Mouse (Mus musculus) heart, embryonic 16.5 days (tissue): ENCODE results near the gene Plekhm2. TPM values are rescaled to one million over a fixed set of nuclear protein-coding genes. Genes with fewer than 3 reads are reported as not detected.

Experiments
- ATAC-seq: fragments of 200-750 bp; cut with Nextera tagmentation; replicated peaks from 2 replicates; pipeline ENCODE4 v1.8.0; 2017; ENCODE audit warnings: moderate number of reproducible peaks; ENCODE audit not compliant: insufficient read depth, low FRiP score; ENCODE audit errors: extremely low read depth
- H3K27ac ChIP-seq: fragments of 300-500 bp; sonication (generic); 2 replicates; pipeline ENCODE4 v1.5.1; 2014; ENCODE audit warnings: mild to moderate bottlenecking, low read length, control low read depth, moderate library complexity
- H3K27me3 ChIP-seq: fragments of 300-500 bp; sonication (generic); 2 replicates; pipeline ENCODE4 v1.6.1; 2014; ENCODE audit warnings: low read length, mixed read lengths; ENCODE audit not compliant: control insufficient read depth, insufficient read depth
- H3K36me3 ChIP-seq: fragments of 300-500 bp; sonication (generic); 2 replicates; pipeline ENCODE4 v1.6.1; 2014; ENCODE audit not compliant: control insufficient read depth, insufficient read depth
- H3K4me1 ChIP-seq: fragments of 300-500 bp; sonication (generic); 2 replicates; pipeline ENCODE4 v1.6.1; 2014; ENCODE audit warnings: low read length, mixed read lengths; ENCODE audit not compliant: control insufficient read depth, insufficient read depth
- H3K4me2 ChIP-seq: fragments of 300-500 bp; sonication (generic); 2 replicates; pipeline ENCODE4 v1.6.1; 2014; ENCODE audit warnings: low read depth, mild to moderate bottlenecking, control low read depth, low read length
- H3K4me3 ChIP-seq: fragments of 300-500 bp; sonication (generic); 2 replicates; pipeline ENCODE4 v1.5.1; 2014; ENCODE audit warnings: mild to moderate bottlenecking, control low read depth, low read length
- H3K9ac ChIP-seq: fragments of 300-500 bp; sonication (generic); 2 replicates; pipeline ENCODE4 v1.6.1; 2014; ENCODE audit warnings: low read length, control low read depth
- H3K9me3 ChIP-seq: fragments of 300-500 bp; sonication (generic); replicated peaks from 2 replicates; pipeline ENCODE4 v1.6.1; 2016; ENCODE audit warnings: low read length; ENCODE audit not compliant: control insufficient read depth
- whole genome bisulfite sequencing: fragments of 180-500 bp; shearing (Covaris S2); extraction: QIAGEN DNeasy Blood & Tissue Kit; methylation state at CpG from one replicate; pipeline ENCODE4 v1.1.7; 2014; 5-methylcytosine and 5-hydroxymethylcytosine counted together
- polyA plus RNA-seq: library from polyadenylated mRNA; unstranded; fragments of >200 nt; fragmentation: Nextera tagmentation; extraction: Ambion mirVana; gene quantifications from 2 replicates; pipeline ENCODE4 v1.2.1, GENCODE M21; 2015

Gene Plekhm2
- polyA plus RNA-seq, 1 experiment from 2014 or later, result 4.9 TPM

GRCm38 (mm10) chr4:141599251-141600141 lies 65.2 kb downstream of the Plekhm2 start:
- WGBS, result under 1% methylated on average over 49 of the region's 57 CpGs

GRCm38 (mm10) chr4:141598894-141599250 lies 65.8 kb downstream of the Plekhm2 start:
- Histone ChIP-seq H3K9me3 (no peaks in the 10 kb centered on the region), H3K9ac (peak overlapping the region; percentile 86), H3K27ac (peak overlapping the region; percentile 69), H3K27me3 (no peaks in the 10 kb centered on the region; the same call in 1 of the 2 replicates), H3K4me2 (peak overlapping the region; percentile 85), H3K4me1 (peaks cover 37% of the 10 kb centered on the region), H3K36me3 (peaks cover 13% of the 10 kb centered on the region), H3K4me3 (peak overlapping the region; percentile 75)
- WGBS, result 4% methylated on average over 9 of the region's 9 CpGs
- ATAC-seq, result no peak

More at GRCm38 (mm10) chr4:141599251-141600141, 65.2 kb downstream of the Plekhm2 start:
- H3K4me2 ChIP-seq, result peak overlapping the region; percentile 85
- ATAC-seq, result no peak; the same call in 1 of the 2 replicates
- H3K27me3 ChIP-seq, result no peaks in the 10 kb centered on the region; the same call in 1 of the 2 replicates
- peak overlapping the region; percentile 86 for H3K9ac ChIP-seq
- H3K9me3 ChIP-seq, result no peaks in the 10 kb centered on the region
- peak overlapping the region; percentile 69 for H3K27ac ChIP-seq
- peaks cover 43% of the 10 kb centered on the region for H3K4me1 ChIP-seq
- H3K4me3 ChIP-seq, result peak overlapping the region; percentile 75
- peaks cover 7% of the 10 kb centered on the region for H3K36me3 ChIP-seq

GRCm38 (mm10) chr4:141598199-141598893 lies 66.4 kb downstream of the Plekhm2 start:
- H3K4me2 ChIP-seq, result peak overlapping the region; percentile 85
- peak overlapping the region; percentile 75 for H3K4me3 ChIP-seq
- WGBS, result 2% methylated on average over 19 of the region's 19 CpGs
- peaks cover 14% of the 10 kb centered on the region for H3K36me3 ChIP-seq
- H3K9ac ChIP-seq, result peak overlapping the region; percentile 86
- no peaks in the 10 kb centered on the region; the same call in 1 of the 2 replicates for H3K27me3 ChIP-seq
- H3K4me1 ChIP-seq, result peaks cover 37% of the 10 kb centered on the region
- peak; percentile 37; the same call in 1 of the 2 replicates for ATAC-seq
- peak overlapping the region; percentile 69 for H3K27ac ChIP-seq
- H3K9me3 ChIP-seq, result no peaks in the 10 kb centered on the region

DNA sequence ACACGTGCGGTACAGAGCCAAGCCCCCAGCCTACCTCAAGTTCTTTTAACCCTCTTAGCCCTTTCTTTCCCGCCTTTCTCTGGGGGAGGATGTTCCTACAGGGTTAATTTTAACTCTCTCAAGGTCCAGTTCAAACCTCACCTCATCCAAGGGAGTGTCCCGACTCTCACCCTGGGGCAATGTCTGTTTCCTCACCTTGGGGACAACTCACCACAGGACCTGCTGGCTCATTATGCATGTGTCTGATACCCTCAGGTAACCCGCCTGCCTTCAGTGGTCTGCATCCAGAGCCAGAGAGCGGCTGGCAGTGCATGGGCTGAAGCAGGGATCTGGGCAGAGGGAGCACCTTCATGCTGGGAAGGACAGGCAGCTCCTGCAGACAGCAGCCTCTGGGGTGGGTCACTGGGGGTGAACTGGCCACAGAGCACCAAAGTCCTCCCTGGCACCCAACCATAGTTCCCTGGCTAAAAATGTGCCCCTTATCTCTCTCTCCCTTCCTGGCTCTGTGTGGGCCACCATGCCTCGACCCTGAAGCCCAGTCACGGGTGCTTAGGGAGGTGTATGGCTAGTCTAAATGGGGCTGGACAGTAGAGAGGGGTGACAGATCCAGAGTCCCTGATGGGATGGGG lies 67.9 kb downstream of the Plekhm2 start:
- WGBS, result 74% methylated on average over 8 of the region's 8 CpGs
- Histone ChIP-seq H3K9ac (peak overlapping the region; percentile 41; the same call in 1 of the 2 replicates), H3K9me3 (no peaks in the 10 kb centered on the region), H3K4me1 (peaks cover 25% of the 10 kb centered on the region), H3K27ac (no peak overlapping the region), H3K4me3 (no peak overlapping the region), H3K27me3 (no peaks in the 10 kb centered on the region; the same call in 1 of the 2 replicates), H3K4me2 (no peak overlapping the region), H3K36me3 (peaks cover 21% of the 10 kb centered on the region)
- ATAC-seq, result no peak

GRCm38 (mm10) chr4:141595605-141596268 lies 69.0 kb downstream of the Plekhm2 start:
- H3K4me2 ChIP-seq, result no peak overlapping the region
- WGBS, result 75% methylated on average over 9 of the region's 9 CpGs
- no peak overlapping the region for H3K27ac ChIP-seq
- ATAC-seq, result no peak
- peaks cover 3% of the 10 kb centered on the region for H3K9me3 ChIP-seq
- no peaks in the 10 kb centered on the region; the same call in 1 of the 2 replicates for H3K27me3 ChIP-seq
- peaks cover 27% of the 10 kb centered on the region for H3K36me3 ChIP-seq
- H3K4me1 ChIP-seq, result peaks cover 17% of the 10 kb centered on the region
- H3K4me3 ChIP-seq, result no peak overlapping the region
- no peak overlapping the region for H3K9ac ChIP-seq

GRCm38 (mm10) chr4:141595138-141595537 lies 69.6 kb downstream of the Plekhm2 start:
- Histone ChIP-seq H3K27me3 (no peaks in the 10 kb centered on the region; the same call in 1 of the 2 replicates), H3K4me3 (no peak overlapping the region), H3K4me1 (peaks cover 11% of the 10 kb centered on the region), H3K9ac (no peak overlapping the region), H3K27ac (no peak overlapping the region), H3K4me2 (no peak overlapping the region), H3K36me3 (peaks cover 27% of the 10 kb centered on the region), H3K9me3 (peaks cover 3% of the 10 kb centered on the region)
- no peak for ATAC-seq
- 91% methylated on average over 11 of the region's 11 CpGs for WGBS

GRCm38 (mm10) chr4:141591547-141591946 lies 73.2 kb downstream of the Plekhm2 start:
- H3K4me2 ChIP-seq, result no peak overlapping the region
- H3K9ac ChIP-seq, result no peak overlapping the region
- no peak overlapping the region for H3K27ac ChIP-seq
- H3K27me3 ChIP-seq, result no peaks in the 10 kb centered on the region
- no peak overlapping the region for H3K4me3 ChIP-seq
- WGBS, result 18% methylated on average over 3 of the region's 3 CpGs
- peaks cover 40% of the 10 kb centered on the region for H3K36me3 ChIP-seq
- H3K9me3 ChIP-seq, result peaks cover 3% of the 10 kb centered on the region
- no peak for ATAC-seq
- no peaks in the 10 kb centered on the region for H3K4me1 ChIP-seq

DNA sequence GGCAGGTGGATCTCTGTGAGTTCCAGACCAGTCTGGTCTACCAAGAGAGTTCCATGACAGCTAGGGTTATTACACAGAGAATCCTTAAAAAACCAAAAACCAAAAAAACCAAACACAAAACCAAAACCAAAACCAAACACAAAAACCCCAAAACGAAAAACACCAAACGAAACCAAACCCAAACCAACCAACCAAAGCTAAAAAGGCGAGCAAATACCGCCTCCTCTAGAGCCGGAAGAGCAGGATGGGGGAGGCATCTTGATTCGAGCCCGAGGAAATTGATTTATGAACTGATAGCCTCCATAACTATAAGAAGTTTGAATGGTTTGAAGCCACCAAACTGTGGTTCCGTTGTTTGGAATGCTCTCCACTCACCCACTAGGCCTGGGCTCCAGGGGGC lies 80.8 kb downstream of the Plekhm2 start:
- WGBS, result 91% methylated on average over 8 of the region's 8 CpGs
- peaks cover 25% of the 10 kb centered on the region for H3K36me3 ChIP-seq

More for the DNA sequence above, 80.8 kb downstream of the Plekhm2 start:
- Histone ChIP-seq H3K9ac (no peak overlapping the region), H3K4me1 (no peaks in the 10 kb centered on the region), H3K9me3 (no peaks in the 10 kb centered on the region), H3K27me3 (no peaks in the 10 kb centered on the region), H3K27ac (no peak overlapping the region), H3K4me2 (no peak overlapping the region), H3K4me3 (no peak overlapping the region)
- no peak for ATAC-seq
